Mouse (Mus musculus) Patski (cell line): Measurements from ENCODE around the gene Dusp5. TPM values are rescaled to one million over a fixed set of nuclear protein-coding genes. Genes with fewer than 3 reads are reported as not detected.

Experiments used
- ATAC-seq: fragments of 100-300 bp; one replicate; pipeline ENCODE4 v1.8.0; 2021
- CTCF ChIA-PET: fragments of 350-600 bp; sonication (Branson Sonifier 250); formaldehyde crosslinking; loops from one replicate; lab custom pipeline; 2022; ENCODE audit warnings: inconsistent platforms; lab: Charles Lee
- POLR2A ChIA-PET: fragments of 350-600 bp; sonication (Branson Sonifier 250); formaldehyde crosslinking; loops from one replicate; lab custom pipeline; 2022; ENCODE audit warnings: antibody characterized with exemption, inconsistent platforms; lab: Charles Lee
- DNase-seq: peaks from one replicate; pipeline ENCODE4 v3.0.0-alpha.2; 2011; ENCODE audit warnings: low read depth, low spot score
- H3K27me3 ChIP-seq: fragments of 371-371 bp; one replicate; pipeline ENCODE4 v1.5.1; 2021
- CTCF ChIP-seq: fragments of 100-300 bp; IDR thresholded peaks from one replicate; pipeline ENCODE4 v1.5.1; 2021
- in situ Hi-C: fragments of 300-500 bp; cut with MboI; formaldehyde crosslinking; loops from 3 replicates; pipeline ENCODE4 v1.11.1; 2018; ENCODE audit warnings: low pct_unique_long_range_greater_than_20kb, mixed read lengths
- polyA plus RNA-seq: library from polyadenylated mRNA; unstranded; gene quantifications from one replicate; pipeline ENCODE4 v1.2.3, GENCODE M21; 2021

Gene Dusp5
- polyA plus RNA-seq, 1 experiment from 2014 or later = 20.1 TPM

DNA sequence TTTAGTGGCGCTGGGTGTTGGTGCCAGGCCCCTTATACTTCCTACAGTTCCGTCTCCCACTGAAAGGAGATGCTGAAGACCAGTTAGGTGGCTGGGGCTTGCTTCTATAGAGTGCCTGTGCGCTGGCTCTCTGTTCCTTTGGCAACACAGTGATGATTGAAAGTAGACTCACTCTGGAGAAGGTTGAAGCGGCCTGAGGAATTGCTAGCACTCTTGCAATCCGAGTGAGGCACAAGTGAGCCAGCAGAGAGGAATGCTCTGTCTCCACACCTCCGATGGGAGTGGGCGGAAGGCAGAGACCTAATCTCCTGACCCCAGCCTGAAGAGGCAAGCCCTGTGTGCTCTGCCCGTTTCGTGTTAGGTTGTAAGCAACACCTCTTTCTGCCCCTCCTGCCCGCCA lies 2.5 kb downstream of the Dusp5 start:
- no peaks in the 10 kb centered on the region for H3K27me3 ChIP-seq
- ChIA-PET CTCF (interaction anchor here (1.0 to 2.2 kb wide), 2 partner anchors 13 to 112 kb away, joined by 4 to 8 read pairs; no protein-coding TSS in a partner anchor), POLR2A (no interaction called here)
- DNase-seq = no peak
- ATAC-seq = peak; percentile 61
- no peak for TF ChIP-seq CTCF
- in situ Hi-C loops = no loop called here

DNA sequence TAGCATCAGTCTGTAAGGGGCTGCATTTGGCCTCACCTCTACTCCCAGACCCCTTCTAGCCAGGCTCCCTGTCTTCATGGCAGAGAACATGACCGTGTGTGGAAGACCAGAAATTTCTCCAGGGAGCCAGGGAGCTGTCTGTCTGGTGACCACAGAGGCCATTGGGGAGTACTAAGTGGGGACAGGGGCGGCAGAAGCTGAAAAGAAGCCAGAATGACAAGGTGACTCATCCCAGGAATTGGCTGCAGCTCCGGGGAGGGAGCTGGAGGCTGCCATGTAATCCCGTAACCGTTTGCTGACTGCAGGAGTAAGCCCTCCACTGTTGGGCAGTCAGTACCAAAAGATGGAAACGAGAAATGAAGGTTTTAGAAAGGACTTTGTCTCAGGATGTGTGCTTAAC lies 3.1 kb downstream of the Dusp5 start:
- in situ Hi-C loops = no loop called here
- CTCF ChIA-PET = interaction anchor here (0.7 to 1.2 kb wide), 3 partner anchors 11 to 14 kb away, joined by 3 to 4 read pairs (median 3); no protein-coding TSS in a partner anchor
- ATAC-seq (peak; percentile 10), DNase-seq (no peak)
- no peaks in the 10 kb centered on the region for H3K27me3 ChIP-seq
- POLR2A ChIA-PET = no interaction called here
- TF ChIP-seq CTCF = no peak

DNA sequence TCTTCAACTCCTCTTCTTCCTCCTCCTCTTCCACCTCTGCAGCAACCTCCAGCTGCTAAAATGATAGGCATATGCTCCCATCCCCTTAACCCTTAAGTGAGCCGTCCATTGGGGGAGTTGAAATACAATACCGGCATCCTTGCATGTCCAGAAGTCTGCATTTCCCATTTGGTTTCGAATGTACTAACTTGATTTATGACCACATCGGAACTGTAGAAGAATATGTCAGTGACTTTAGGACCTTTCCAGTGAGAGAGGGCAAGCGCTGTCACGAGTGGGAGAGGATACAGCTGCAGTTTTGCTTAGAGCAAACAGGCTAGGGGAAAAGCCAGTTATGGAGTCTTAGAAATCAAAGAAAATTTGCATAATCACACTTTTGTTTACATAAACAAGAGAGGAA lies 3.8 kb downstream of the Dusp5 start:
- H3K27me3 ChIP-seq = no peaks in the 10 kb centered on the region
- DNase-seq (no peak), ATAC-seq (no peak)
- ChIA-PET CTCF (interaction anchor here (0.7 to 1.2 kb wide), 2 partner anchors 11 to 15 kb away, joined by 3 read pairs; no protein-coding TSS in a partner anchor), POLR2A (no interaction called here)
- TF ChIP-seq CTCF = no peak
- in situ Hi-C loops = no loop called here

DNA sequence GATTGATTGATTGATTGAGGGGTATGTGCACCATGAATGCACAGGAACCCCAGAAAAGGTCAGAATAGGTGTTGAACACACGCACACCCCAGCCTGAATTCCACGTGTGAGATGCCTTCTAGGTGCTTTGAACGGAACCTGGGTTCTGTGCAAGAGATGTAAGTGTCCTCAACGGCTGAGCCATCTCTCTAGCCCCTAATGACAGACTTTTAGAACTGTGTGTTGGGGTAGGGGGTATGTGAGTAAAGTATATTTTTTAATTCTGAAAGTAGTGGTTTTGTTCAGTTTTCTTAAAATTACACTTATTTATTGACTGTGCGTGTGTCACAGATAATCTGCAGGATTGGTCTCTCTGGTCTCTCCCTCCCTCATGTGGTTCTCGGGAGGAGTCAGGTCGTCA lies 4.3 kb downstream of the Dusp5 start:
- no peaks in the 10 kb centered on the region for H3K27me3 ChIP-seq
- POLR2A ChIA-PET = no interaction called here
- DNase-seq = no peak
- in situ Hi-C loops = no loop called here
- no peak for TF ChIP-seq CTCF
- CTCF ChIA-PET = no interaction called here
- no peak for ATAC-seq

DNA sequence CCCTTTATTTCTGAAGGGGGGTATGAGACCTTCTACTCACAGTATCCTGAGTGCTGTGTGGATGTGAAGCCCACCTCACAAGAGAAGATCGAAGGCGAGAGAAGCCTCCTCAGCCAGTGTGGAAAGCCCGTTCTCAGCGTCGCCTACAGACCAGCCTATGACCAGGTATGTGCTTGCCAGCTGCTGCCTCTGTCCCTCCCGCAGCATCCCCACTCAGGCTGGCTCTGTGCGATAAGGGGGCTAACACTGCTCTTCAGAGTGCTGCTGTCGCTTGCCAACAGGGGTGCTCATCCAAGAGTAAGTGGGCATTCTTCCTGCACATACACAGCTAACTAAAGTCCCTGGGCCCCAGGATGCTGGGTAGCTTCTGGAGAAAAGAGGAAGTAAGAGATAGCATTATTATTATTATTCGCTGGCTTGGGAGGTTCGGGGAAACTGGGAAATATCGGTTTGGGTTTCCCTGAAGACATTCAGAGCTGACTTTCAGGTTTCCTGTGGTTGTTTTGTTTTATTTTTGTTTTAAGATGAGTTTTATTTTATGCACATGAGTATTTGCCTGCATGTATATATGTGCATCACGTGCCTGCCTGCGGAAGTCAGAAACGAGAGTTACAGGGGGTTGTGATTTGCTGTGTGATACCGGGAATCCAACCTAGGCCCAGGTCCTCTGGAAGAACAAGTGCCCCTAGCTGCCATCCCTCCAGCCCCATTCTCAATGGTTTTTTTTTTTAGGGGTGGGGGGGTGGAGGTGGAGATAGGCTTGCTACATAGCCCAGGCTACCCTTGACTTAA lies 5.1 kb downstream of the Dusp5 start:
- TF ChIP-seq CTCF = no peak
- no peak for DNase-seq
- ChIA-PET CTCF (interaction anchor here (0.7 kb wide), 1 partner anchor 16 kb away, joined by 4 read pairs; no protein-coding TSS in a partner anchor), POLR2A (no interaction called here)
- in situ Hi-C loops = no loop called here
- no peaks in the 10 kb centered on the region for H3K27me3 ChIP-seq
- no peak for ATAC-seq

DNA sequence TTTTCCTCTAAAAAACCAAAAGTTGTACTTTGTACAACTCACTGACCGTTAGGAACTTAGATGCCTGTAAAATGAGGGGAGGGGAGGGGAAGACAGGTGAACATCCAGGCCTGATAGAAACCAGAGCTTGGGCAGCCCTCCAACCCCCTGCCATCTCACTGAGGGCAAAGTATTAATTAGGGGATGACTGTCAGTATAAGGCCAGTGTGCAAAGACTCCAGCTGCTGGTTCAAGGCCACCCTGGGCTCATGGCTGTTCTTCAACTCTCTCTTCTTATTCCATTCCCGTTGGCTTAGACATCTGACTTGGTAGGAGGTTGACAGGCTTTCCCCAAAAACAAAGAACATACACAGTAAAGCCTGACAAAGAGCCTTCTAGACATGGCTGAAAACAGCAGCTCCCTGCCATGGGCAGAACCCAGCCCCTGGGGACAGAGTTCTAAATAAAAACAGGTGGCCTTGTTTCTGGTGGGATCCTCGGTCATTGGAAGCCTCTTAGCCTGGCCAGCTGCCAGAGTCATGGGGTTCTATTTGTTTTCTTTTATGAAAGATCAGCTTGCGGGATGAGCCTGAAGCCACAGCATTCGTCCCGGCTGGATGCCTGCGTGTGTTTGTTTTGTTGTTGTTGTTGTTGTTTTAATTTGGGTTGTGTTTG lies 6.0 kb downstream of the Dusp5 start:
- no peaks in the 10 kb centered on the region for H3K27me3 ChIP-seq
- CTCF ChIA-PET = interaction anchor here (0.7 kb wide), 1 partner anchor 17 kb away, joined by 4 read pairs; no protein-coding TSS in a partner anchor
- POLR2A ChIA-PET = no interaction called here
- DNase-seq (no peak), ATAC-seq (no peak)
- in situ Hi-C loops = no loop called here
- no peak for TF ChIP-seq CTCF

DNA sequence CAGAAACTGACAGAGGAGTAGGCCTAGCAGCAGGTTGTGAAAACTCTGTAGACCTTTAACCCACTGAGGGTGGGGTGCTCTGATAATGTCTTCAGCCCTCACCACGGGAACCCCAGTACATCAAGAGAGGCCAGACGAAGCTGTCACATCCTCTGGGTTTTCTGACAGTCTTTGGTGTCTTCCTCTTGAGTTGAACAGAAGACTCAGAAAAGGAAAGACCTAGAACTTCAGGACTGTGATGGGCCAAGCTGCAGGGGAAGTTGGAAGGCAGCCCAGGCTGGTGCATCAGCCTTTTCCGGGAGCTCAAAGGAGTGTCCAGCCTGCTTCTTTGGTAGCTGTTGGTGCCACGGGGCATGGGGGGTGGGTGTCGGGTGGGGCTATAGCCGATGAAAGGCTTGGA lies 6.5 kb downstream of the Dusp5 start:
- no peak for ATAC-seq
- ChIA-PET POLR2A (no interaction called here), CTCF (no interaction called here)
- TF ChIP-seq CTCF = no peak
- no peak for DNase-seq
- no peaks in the 10 kb centered on the region for H3K27me3 ChIP-seq
- in situ Hi-C loops = no loop called here

DNA sequence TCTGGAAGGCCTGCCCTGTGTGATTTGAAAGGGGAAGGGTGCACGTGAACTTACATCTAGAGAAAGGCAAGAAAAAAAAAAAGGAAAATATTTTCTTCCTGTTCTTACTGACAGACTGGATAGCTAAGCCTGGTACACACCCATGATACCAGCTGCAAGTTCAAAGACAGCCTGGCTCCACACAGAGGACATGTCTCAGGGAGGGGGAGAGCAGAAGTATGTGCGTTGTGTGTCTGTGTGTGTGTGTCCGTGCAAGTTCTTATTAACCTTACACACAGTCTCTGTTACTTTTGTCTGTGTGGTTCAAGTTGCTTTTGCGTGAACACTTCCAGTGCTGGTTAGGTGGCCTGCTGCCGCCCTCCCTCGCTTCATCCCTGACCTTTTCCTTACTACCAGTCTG lies 7.3 kb downstream of the Dusp5 start:
- in situ Hi-C loops = no loop called here
- POLR2A ChIA-PET = interaction anchor here (0.5 kb wide), 1 partner anchor 72 kb away, joined by 3 read pairs; no protein-coding TSS in a partner anchor
- no peak for ATAC-seq
- DNase-seq = no peak
- no peak for TF ChIP-seq CTCF
- CTCF ChIA-PET = no interaction called here
- no peaks in the 10 kb centered on the region for H3K27me3 ChIP-seq

DNA sequence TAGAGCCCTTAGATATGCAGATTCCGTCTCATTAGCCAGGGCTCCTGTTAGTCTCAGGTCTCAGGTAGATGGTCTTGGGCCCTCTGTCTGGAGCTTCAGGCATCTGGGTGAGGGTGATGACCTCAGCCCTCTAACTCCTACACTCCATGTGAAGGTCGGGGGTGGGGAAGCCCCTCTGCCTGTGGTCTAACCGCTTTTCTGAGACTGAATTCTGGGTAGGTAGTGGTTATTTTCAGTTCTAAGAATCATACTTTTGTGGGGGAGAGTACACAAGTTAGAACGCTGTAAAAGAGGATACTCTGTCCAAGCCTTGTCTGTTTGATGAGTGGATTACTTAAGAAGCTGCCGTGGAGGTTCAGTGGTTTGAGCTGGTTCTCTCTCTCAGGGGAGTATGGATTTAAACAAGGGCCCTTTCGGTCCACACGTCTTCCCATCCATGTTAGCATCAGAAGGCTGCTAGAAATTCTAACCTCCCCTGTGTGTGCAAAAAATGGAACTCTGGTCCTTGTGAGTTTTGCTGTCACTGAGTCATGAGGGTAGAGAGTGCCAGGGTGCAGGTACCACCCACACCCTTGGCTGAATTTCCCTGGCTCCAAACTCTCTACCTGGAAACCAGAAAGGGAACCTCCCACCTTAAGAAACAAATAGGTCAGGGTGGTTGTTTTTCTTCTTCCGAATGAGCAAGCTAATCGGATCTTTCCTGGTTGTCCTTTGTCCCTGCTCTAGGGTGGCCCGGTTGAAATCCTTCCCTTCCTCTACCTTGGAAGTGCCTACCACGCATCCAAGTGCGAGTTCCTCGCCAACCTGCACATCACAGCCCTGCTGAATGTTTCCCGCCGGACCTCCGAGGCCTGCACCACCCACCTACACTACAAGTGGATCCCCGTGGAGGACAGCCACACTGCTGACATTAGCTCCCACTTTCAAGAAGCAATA lies 8.1 kb downstream of the Dusp5 start:
- ChIA-PET POLR2A (no interaction called here), CTCF (no interaction called here)
- TF ChIP-seq CTCF = no peak
- DNase-seq (no peak), ATAC-seq (no peak)
- in situ Hi-C loops = no loop called here
- H3K27me3 ChIP-seq = no peaks in the 10 kb centered on the region

DNA sequence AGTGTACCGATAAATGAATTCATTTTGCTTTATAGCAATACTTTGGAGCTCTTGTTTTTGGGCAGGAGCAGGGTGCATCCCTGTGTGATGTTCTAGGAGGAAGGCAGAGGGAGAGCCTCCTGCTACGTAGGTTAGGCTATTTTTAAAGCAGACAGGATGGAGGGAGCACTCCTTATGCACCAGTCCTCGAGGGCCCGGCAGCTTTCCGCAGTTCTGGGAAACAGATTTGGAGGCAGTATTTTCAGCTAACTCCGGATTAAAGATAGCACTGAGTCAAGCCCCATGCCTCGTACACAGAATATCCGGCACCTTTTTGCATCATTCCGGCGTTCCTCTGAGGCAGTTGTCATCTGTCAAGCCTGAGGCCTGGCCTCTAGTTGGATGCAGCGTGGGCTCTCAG lies 9.1 kb downstream of the Dusp5 start:
- ChIA-PET CTCF (interaction anchor here (1.4 kb wide), 1 partner anchor 9 kb away, joined by 4 read pairs; no protein-coding TSS in a partner anchor), POLR2A (no interaction called here)
- no peak for DNase-seq
- H3K27me3 ChIP-seq = no peaks in the 10 kb centered on the region
- TF ChIP-seq CTCF = no peak
- in situ Hi-C loops = no loop called here
- ATAC-seq = no peak
